Mouse (Mus musculus): ENCODE measurements around the gene Atoh8. TPM values are rescaled to one million over a fixed set of nuclear protein-coding genes. Genes with fewer than 3 reads are reported as not detected.

The Atoh8 gene
- polyA plus RNA-seq, 1 experiment from 2014 or later: 13.3 TPM

GRCm38 (mm10) chr6:72235807-72236407 lies 530 bp upstream of the Atoh8 start:
- WGBS: 28% methylated on average over 16 of the region's 16 CpGs
- H3K27ac ChIP-seq (ENCODE audit: low read depth, low read length): no peak overlapping the region
- H3K27me3 ChIP-seq (ENCODE audit: control insufficient read depth, insufficient read depth, low read length): peaks cover 12% of the 10 kb centered on the region; the same call in 1 of the 2 replicates
- peaks cover 18% of the 10 kb centered on the region for H3K4me1 ChIP-seq (ENCODE audit: control insufficient read depth, insufficient read depth, low read length)
- no peaks in the 10 kb centered on the region for H3K36me3 ChIP-seq (ENCODE audit: control insufficient read depth, insufficient read depth, low read length)
- H3K9me3 ChIP-seq (ENCODE audit: control insufficient read depth, low read length): no peaks in the 10 kb centered on the region
- no peak for ATAC-seq (ENCODE audit: low FRiP score, low TSS enrichment)
- H3K4me2 ChIP-seq (replicated peaks; ENCODE audit: low read depth, low read length): peak overlapping the region; percentile 97
- H3K9ac ChIP-seq (ENCODE audit: low read depth, low read length): peak overlapping the region; percentile 66; the same call in 1 of the 2 replicates
- H3K4me3 ChIP-seq (ENCODE audit: low read length): peak overlapping the region; percentile 69

DNA sequence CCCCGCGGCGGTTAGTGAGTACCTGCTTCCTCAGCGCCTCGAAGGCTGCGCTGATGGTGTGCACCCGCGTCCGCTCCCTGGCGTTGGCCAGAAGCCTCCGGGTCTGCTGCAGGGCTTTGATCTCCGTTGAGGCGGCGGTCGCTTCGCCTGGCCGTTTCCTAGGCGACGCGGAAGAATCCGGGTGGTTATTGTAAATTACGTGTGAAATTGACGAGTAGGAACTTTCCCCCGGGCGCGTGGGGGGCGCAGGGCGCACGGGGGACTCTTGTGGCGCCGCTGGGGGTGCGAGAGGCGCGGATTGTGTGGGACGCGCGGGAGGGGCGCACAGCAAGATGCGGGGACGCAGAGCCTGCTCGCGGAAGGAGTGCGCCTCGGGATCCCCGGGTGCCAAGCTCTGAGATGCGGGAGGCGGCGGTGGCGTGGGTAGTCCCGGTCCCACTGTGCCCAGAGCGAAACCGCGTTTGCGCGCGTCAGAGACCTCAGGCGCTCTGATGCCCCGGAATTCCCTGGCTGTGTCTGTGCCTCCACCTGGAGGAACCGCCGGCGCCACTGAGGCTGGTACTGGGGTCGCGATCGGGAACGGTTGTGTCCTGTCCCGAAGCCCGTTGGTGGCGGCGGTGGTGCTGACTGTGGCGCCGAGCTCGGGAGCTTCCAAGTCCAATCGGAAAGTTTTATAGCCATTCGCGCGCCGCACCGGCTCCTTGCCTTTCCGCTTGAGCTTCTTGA lies 842 bp downstream of the Atoh8 start:
- peaks cover 25% of the 10 kb centered on the region for H3K4me1 ChIP-seq (ENCODE audit: control insufficient read depth, insufficient read depth, low read length)
- H3K9ac ChIP-seq (ENCODE audit: low read depth, low read length): peak overlapping the region; percentile 66
- peak overlapping the region; percentile 97 for H3K4me2 ChIP-seq (replicated peaks; ENCODE audit: low read depth, low read length)
- peak overlapping the region; percentile 69 for H3K4me3 ChIP-seq (ENCODE audit: low read length)
- H3K27me3 ChIP-seq (ENCODE audit: control insufficient read depth, insufficient read depth, low read length): peaks cover 16% of the 10 kb centered on the region; the same call in 1 of the 2 replicates
- peak overlapping the region; percentile 77; the same call in 1 of the 2 replicates for H3K27ac ChIP-seq (ENCODE audit: low read depth, low read length)
- WGBS: under 1% methylated on average over 79 of the region's 79 CpGs
- no peaks in the 10 kb centered on the region for H3K9me3 ChIP-seq (ENCODE audit: control insufficient read depth, low read length)
- peak; percentile 51 for ATAC-seq (ENCODE audit: low FRiP score, low TSS enrichment)
- no peaks in the 10 kb centered on the region for H3K36me3 ChIP-seq (ENCODE audit: control insufficient read depth, insufficient read depth, low read length)

DNA sequence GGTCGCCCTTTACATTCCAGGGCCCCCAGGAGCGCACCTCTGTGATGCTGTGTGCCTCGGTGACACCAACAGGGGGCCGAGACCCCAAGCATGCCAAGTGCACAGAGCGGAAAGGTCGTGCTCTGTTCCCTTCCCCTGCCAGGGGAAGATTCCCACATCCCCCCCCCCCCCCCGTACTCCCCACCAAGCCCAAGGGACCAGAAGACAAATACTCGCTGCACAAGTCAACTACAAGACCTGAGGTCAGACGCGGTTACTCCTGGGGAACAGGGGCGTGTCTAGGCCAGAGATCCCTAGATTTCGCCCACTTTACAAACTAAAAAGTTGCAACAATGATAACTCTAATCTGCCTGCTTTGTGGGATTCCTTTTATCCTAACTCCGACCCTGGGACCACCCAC lies 1.4 kb downstream of the Atoh8 start:
- H3K4me2 ChIP-seq (replicated peaks; ENCODE audit: low read depth, low read length): peak overlapping the region; percentile 97
- peaks cover 14% of the 10 kb centered on the region; the same call in 1 of the 2 replicates for H3K27me3 ChIP-seq (ENCODE audit: control insufficient read depth, insufficient read depth, low read length)
- no peaks in the 10 kb centered on the region for H3K9me3 ChIP-seq (ENCODE audit: control insufficient read depth, low read length)
- ATAC-seq (ENCODE audit: low FRiP score, low TSS enrichment): peak; percentile 8; the same call in 1 of the 2 replicates
- H3K36me3 ChIP-seq (ENCODE audit: control insufficient read depth, insufficient read depth, low read length): no peaks in the 10 kb centered on the region
- H3K27ac ChIP-seq (ENCODE audit: low read depth, low read length): no peak overlapping the region
- H3K4me1 ChIP-seq (ENCODE audit: control insufficient read depth, insufficient read depth, low read length): peaks cover 25% of the 10 kb centered on the region
- peak overlapping the region; percentile 66; the same call in 1 of the 2 replicates for H3K9ac ChIP-seq (ENCODE audit: low read depth, low read length)
- peak overlapping the region; percentile 69 for H3K4me3 ChIP-seq (ENCODE audit: low read length)
- WGBS: 1% methylated on average over 10 of the region's 13 CpGs

DNA sequence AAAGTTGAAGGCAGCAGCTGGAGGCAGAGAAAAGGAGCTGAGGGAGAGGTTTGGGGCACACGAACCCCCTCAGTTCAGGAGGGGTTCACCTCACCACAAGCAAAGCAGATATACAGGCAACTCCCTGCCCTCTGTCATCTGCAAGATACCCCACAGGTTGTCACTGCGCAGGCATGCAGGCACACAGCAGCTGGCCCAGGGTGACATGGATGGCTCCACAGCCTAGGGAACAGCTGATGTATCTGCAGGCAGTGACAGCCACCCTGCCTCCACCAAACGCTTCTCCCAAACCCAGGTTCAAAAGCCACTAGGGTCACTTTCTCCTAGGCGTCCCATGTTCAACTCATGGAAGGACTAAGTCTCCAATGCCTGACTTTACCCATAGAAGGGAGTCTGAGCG lies 2.5 kb downstream of the Atoh8 start:
- WGBS: 49% methylated on average over 5 of the region's 5 CpGs
- H3K9me3 ChIP-seq (ENCODE audit: control insufficient read depth, low read length): no peaks in the 10 kb centered on the region
- peaks cover 25% of the 10 kb centered on the region for H3K4me1 ChIP-seq (ENCODE audit: control insufficient read depth, insufficient read depth, low read length)
- ATAC-seq (ENCODE audit: low FRiP score, low TSS enrichment): no peak
- peak overlapping the region; percentile 97 for H3K4me2 ChIP-seq (replicated peaks; ENCODE audit: low read depth, low read length)
- peak overlapping the region; percentile 69 for H3K4me3 ChIP-seq (ENCODE audit: low read length)
- H3K27ac ChIP-seq (ENCODE audit: low read depth, low read length): no peak overlapping the region
- no peak overlapping the region for H3K9ac ChIP-seq (ENCODE audit: low read depth, low read length)
- H3K27me3 ChIP-seq (ENCODE audit: control insufficient read depth, insufficient read depth, low read length): peaks cover 10% of the 10 kb centered on the region; the same call in 1 of the 2 replicates
- H3K36me3 ChIP-seq (ENCODE audit: control insufficient read depth, insufficient read depth, low read length): no peaks in the 10 kb centered on the region

DNA sequence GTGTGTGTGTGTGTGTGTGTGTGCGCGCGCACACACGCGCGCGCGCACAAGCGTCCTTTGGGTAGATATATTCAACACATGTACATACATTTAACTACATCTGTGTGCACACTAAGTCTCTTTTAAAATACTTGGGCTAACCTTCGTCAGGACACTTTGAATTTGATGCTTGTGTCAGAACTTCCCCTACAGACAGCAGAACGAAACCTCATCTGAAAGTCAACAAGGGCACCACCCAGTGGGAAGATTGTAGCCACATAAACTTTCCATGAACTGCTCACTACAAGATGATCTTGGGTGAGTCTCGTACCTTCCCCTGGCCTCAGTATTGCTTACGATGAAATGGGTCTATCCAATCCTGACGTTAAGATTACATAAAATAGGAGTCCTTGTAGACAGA lies 3.0 kb downstream of the Atoh8 start:
- no peaks in the 10 kb centered on the region for H3K36me3 ChIP-seq (ENCODE audit: control insufficient read depth, insufficient read depth, low read length)
- H3K9me3 ChIP-seq (ENCODE audit: control insufficient read depth, low read length): no peaks in the 10 kb centered on the region
- ATAC-seq (ENCODE audit: low FRiP score, low TSS enrichment): no peak
- H3K4me1 ChIP-seq (ENCODE audit: control insufficient read depth, insufficient read depth, low read length): peaks cover 25% of the 10 kb centered on the region
- no peak overlapping the region for H3K27ac ChIP-seq (ENCODE audit: low read depth, low read length)
- H3K4me3 ChIP-seq (ENCODE audit: low read length): peak overlapping the region; percentile 69; the same call in 1 of the 2 replicates
- H3K4me2 ChIP-seq (replicated peaks; ENCODE audit: low read depth, low read length): peak overlapping the region; percentile 97
- 89% methylated on average over 14 of the region's 14 CpGs for WGBS
- peaks cover 10% of the 10 kb centered on the region; the same call in 1 of the 2 replicates for H3K27me3 ChIP-seq (ENCODE audit: control insufficient read depth, insufficient read depth, low read length)
- no peak overlapping the region for H3K9ac ChIP-seq (ENCODE audit: low read depth, low read length)

DNA sequence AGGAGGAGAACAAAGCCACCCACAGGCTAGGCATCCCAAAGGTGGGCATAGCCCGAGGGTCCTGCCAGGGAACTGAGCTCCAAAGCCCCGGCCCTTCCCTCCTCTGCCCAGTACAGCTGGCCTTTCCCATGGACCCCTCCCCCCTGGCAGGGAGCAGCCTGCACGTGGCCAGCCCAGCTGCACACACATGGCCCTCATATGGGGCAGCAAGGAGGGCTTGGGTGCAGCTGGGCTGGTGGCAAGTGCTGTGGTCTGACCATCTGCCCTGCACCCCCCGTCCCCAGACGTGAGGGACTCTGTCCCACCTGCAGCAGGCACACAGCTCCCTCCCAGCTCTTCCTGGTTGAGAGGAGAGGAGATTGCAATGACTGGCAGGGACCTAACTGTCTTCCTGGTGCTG lies 4.5 kb downstream of the Atoh8 start:
- no peak; the same call in 1 of the 2 replicates for ATAC-seq (ENCODE audit: low FRiP score, low TSS enrichment)
- Histone ChIP-seq H3K27me3 (ENCODE audit: control insufficient read depth, insufficient read depth, low read length) (peaks cover 10% of the 10 kb centered on the region; the same call in 1 of the 2 replicates), H3K4me3 (ENCODE audit: low read length) (no peak overlapping the region), H3K36me3 (ENCODE audit: control insufficient read depth, insufficient read depth, low read length) (no peaks in the 10 kb centered on the region), H3K27ac (ENCODE audit: low read depth, low read length) (no peak overlapping the region), H3K4me2 (replicated peaks; ENCODE audit: low read depth, low read length) (0 out of 2 replicates have a peak overlapping the region, but pooled peaks have one; percentile 8), H3K4me1 (ENCODE audit: control insufficient read depth, insufficient read depth, low read length) (peaks cover 25% of the 10 kb centered on the region), H3K9ac (ENCODE audit: low read depth, low read length) (no peak overlapping the region), H3K9me3 (ENCODE audit: control insufficient read depth, low read length) (no peaks in the 10 kb centered on the region)
- WGBS: 32% methylated on average over 5 of the region's 5 CpGs

DNA sequence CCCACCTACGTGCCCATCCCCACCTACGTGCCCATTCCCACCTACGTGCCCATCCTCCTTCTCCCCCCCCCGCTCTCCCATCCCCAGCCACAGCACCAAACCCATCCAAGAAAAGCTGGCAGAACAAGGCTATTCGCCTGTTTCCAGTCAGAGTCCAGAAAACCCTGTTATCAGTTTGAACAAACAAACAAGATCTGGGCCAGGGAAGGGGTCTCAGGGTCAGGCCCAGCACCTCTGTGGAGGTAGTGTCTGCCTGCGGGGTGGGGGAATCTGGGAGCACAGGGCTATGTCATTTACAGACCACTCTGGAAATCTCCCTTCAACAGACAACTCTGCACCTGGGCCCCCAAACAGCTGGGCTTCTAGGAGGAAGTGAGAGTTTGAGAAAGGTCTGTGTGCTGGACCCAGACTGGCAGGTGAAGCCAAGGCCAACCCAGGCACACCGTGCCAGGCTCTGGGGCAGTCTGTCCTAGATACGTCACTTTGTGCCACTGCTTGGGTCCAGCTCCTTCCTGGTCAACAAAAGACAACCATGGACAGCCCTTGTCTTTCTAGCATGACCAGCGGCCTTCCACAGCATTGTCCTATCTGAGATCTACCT lies 7.6 kb downstream of the Atoh8 start:
- 0 out of 2 replicates have a peak, but pooled peaks cover 6% of the 10 kb centered on the region for H3K27me3 ChIP-seq (ENCODE audit: control insufficient read depth, insufficient read depth, low read length)
- no peak overlapping the region for H3K4me3 ChIP-seq (ENCODE audit: low read length)
- no peak overlapping the region for H3K9ac ChIP-seq (ENCODE audit: low read depth, low read length)
- peaks cover 14% of the 10 kb centered on the region for H3K4me1 ChIP-seq (ENCODE audit: control insufficient read depth, insufficient read depth, low read length)
- ATAC-seq (ENCODE audit: low FRiP score, low TSS enrichment): no peak
- 87% methylated on average over 9 of the region's 9 CpGs for WGBS
- H3K4me2 ChIP-seq (replicated peaks; ENCODE audit: low read depth, low read length): no peak overlapping the region
- no peak overlapping the region for H3K27ac ChIP-seq (ENCODE audit: low read depth, low read length)
- no peaks in the 10 kb centered on the region for H3K36me3 ChIP-seq (ENCODE audit: control insufficient read depth, insufficient read depth, low read length)
- no peaks in the 10 kb centered on the region for H3K9me3 ChIP-seq (ENCODE audit: control insufficient read depth, low read length)

- Histone ChIP-seq H3K27ac (ENCODE audit: low read depth, low read length) (no peak overlapping the region), H3K27me3 (ENCODE audit: control insufficient read depth, insufficient read depth, low read length) (0 out of 2 replicates have a peak, but pooled peaks cover 6% of the 10 kb centered on the region), H3K4me3 (ENCODE audit: low read length) (no peak overlapping the region), H3K36me3 (ENCODE audit: control insufficient read depth, insufficient read depth, low read length) (no peaks in the 10 kb centered on the region), H3K9ac (ENCODE audit: low read depth, low read length) (no peak overlapping the region), H3K4me1 (ENCODE audit: control insufficient read depth, insufficient read depth, low read length) (peaks cover 20% of the 10 kb centered on the region), H3K4me2 (replicated peaks; ENCODE audit: low read depth, low read length) (no peak overlapping the region), H3K9me3 (ENCODE audit: control insufficient read depth, low read length) (no peaks in the 10 kb centered on the region)
- 100% methylated on average over 4 of the region's 4 CpGs for WGBS
- no peak for ATAC-seq (ENCODE audit: low FRiP score, low TSS enrichment)
Observed at GRCm38 (mm10) chr6:72227011-72227410, 8.4 kb downstream of the Atoh8 start.
